Mouse (Mus musculus) intestine, postnatal 0 days (tissue): ENCODE data around the gene Ube2v1. TPM values are rescaled to one million over a fixed set of nuclear protein-coding genes. Genes with fewer than 3 reads are reported as not detected.
A peak's percentile ranks its signal among the peaks of the same experiment; 100 is the strongest.
"Not testable (repeated sequence)": the region's sequence is repeated elsewhere in the genome, so short reads cannot be mapped to it uniquely, and the experiment has no call there.

ENCODE experiments used
- ATAC-seq: fragments of 200-750 bp; cut with Nextera tagmentation; 2 replicates; pipeline ENCODE4 v1.8.0; 2017; ENCODE audit warnings: mild to moderate bottlenecking, moderate TSS enrichment, moderate library complexity
- H3K27ac ChIP-seq: fragments of 300-500 bp; sonication (generic); 2 replicates; pipeline ENCODE4 v1.5.1; 2014; ENCODE audit warnings: mild to moderate bottlenecking, low read depth, low read length, moderate library complexity
- H3K27me3 ChIP-seq: fragments of 300-500 bp; sonication (generic); replicated peaks from 2 replicates; pipeline ENCODE4 v1.6.1; 2014; ENCODE audit warnings: low read length, mixed read lengths; ENCODE audit not compliant: control insufficient read depth, insufficient read depth
- H3K36me3 ChIP-seq: fragments of 300-500 bp; sonication (generic); 2 replicates; pipeline ENCODE4 v1.6.1; 2014; ENCODE audit warnings: mild to moderate bottlenecking, moderate library complexity; ENCODE audit not compliant: control insufficient read depth, insufficient read depth
- H3K4me1 ChIP-seq: fragments of 300-500 bp; sonication (generic); replicated peaks from 2 replicates; pipeline ENCODE4 v1.6.1; 2014; ENCODE audit warnings: antibody characterized with exemption, low read length, mixed read lengths; ENCODE audit not compliant: control insufficient read depth, insufficient read depth
- H3K4me2 ChIP-seq: fragments of 300-500 bp; sonication (generic); replicated peaks from 2 replicates; pipeline ENCODE4 v1.6.1; 2014; ENCODE audit warnings: low read depth, mild to moderate bottlenecking, moderate library complexity
- H3K4me3 ChIP-seq: fragments of 300-500 bp; sonication (generic); 2 replicates; pipeline ENCODE4 v1.5.1; 2014; ENCODE audit warnings: low read depth, low read length
- H3K9ac ChIP-seq: fragments of 300-500 bp; sonication (generic); 2 replicates; pipeline ENCODE4 v1.6.1; 2014; ENCODE audit warnings: mild to moderate bottlenecking, low read depth, low read length
- H3K9me3 ChIP-seq: fragments of 300-500 bp; sonication (generic); 2 replicates; pipeline ENCODE4 v1.6.1; 2016; ENCODE audit warnings: mixed run types; ENCODE audit not compliant: control insufficient read depth
- CTCF ChIP-seq: sonication (generic); IDR thresholded peaks from 2 replicates; pipeline ENCODE4 v1.5.1; 2016; ENCODE audit warnings: low read depth, mild to moderate bottlenecking, control low read depth, antibody characterized with exemption, moderate library complexity
- WGBS: fragments of 180-500 bp; shearing (Covaris S2); extraction: QIAGEN DNeasy Blood & Tissue Kit; methylation state at CpG from one replicate; pipeline ENCODE4 v1.1.7; 2014; 5-methylcytosine and 5-hydroxymethylcytosine counted together
- polyA plus RNA-seq: library from polyadenylated mRNA; unstranded; fragments of >200 nt; fragmentation: Nextera tagmentation; extraction: Ambion mirVana; gene quantifications from 2 replicates; pipeline ENCODE4 v1.2.1, GENCODE M21; 2015

Gene Ube2v1
- polyA plus RNA-seq, 1 experiment from 2014 or later, result 173 TPM

DNA sequence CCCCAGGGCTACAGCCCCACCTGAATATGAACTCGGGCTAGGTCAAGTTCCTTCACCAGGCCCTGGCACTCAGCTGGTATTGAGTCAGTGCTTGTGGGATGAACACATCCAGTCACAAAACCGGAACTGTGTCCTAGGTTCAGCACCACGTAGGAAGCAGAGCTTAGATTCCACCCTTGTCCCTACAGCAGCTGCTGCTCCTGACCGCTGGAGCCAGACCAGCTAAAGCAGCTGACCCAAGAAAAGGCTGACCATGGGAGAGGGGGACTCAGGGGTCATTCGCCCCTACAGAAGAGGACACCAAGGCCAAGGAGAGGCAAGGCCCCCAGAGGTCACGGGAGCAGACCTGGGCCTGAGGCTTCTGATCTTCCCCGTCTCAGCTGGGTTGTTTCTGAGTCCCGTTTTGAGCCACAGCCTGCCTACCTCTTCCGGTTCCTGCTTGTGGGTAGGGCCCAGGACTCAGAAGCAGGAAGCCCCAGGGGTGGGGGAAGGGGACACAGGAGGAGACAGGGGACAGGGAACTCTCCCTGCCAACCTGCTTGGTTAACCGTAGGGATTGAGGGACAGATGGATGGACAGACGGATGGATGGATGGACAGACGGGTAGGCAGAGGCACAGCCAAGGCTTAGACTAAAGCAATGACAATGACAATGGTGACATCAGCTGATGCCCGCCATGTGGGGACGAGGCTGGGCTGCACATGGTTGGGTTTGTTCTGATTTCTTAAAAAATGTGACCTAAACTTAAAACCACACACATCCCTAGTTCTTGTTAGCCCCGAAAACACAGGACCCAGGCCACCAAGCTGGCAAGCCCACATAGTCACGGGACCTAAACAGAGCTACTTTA lies 25.0 kb upstream of the Ube2v1 start:
- no peaks in the 10 kb centered on the region for H3K9me3 ChIP-seq
- no peak overlapping the region for H3K27ac ChIP-seq
- ATAC-seq, result no peak
- H3K36me3 ChIP-seq, result peaks cover 21% of the 10 kb centered on the region
- no peak overlapping the region for H3K4me2 ChIP-seq
- peaks cover 17% of the 10 kb centered on the region for H3K4me1 ChIP-seq
- H3K9ac ChIP-seq, result no peak overlapping the region
- WGBS, result 81% methylated on average over 16 of the region's 16 CpGs
- H3K4me3 ChIP-seq, result no peak overlapping the region
- H3K27me3 ChIP-seq, result 0 out of 2 replicates have a peak, but pooled peaks cover 4% of the 10 kb centered on the region
- no peak for TF ChIP-seq CTCF

DNA sequence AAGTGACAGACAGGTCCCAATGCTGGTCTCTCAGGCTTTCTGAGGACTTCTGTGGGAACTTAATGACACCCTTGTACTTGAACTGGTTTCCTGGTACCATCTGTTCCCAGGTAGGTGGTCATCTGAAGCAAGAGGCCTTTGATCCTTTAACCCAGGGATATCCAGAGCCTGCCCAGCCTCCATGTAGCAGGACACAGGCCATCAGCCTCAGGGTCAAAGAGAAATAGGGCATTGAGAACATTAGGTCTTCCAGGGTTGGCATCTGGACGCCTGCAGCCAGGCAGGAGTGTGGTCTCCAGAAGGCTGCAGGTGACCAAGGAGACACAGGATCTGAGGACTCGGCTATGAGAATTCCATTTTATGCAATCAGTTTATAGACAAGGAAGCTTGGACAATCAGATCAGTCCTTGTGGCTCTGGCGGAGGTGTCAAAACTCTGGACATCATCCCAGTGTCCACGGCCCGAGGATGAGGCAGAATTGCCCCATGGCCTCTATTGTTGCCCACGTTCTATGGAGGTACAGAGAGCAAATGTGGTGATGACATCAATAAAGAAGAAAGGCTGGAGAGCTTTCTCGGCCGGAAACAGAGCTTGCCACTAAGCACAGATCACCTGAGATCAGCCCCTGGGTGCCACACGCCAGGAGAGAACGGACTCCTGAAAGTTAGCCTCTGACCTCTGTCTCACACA lies 23.2 kb upstream of the Ube2v1 start:
- no peak overlapping the region for H3K27ac ChIP-seq

DNA sequence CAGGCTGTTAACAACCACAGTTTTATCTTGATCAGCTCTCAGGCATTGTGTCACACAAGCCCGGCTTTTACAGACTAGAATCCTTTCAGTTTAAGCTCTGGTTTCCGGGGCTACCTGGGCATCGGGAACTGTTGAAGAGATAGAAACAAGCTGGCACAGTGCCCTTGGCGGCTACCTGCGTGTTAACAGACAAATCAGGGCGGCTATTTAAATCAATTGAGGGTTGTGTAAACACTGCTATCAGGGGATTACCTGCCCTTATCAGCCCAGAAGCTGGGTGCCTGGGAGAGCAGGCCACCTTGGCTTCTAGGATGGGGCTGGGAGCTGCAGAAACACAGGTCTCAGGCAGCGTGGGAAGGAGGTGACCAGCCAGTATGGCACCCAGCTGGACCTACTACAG lies 20.8 kb upstream of the Ube2v1 start:
- no peak for TF ChIP-seq CTCF
- peak; percentile 63 for ATAC-seq
- no peak overlapping the region for H3K9ac ChIP-seq
- peaks cover 38% of the 10 kb centered on the region for H3K36me3 ChIP-seq
- no peaks in the 10 kb centered on the region for H3K4me1 ChIP-seq
- H3K4me2 ChIP-seq, result no peak overlapping the region
- 33% methylated on average over 7 of the region's 7 CpGs for WGBS
- H3K4me3 ChIP-seq, result no peak overlapping the region
- 0 out of 2 replicates have a peak, but pooled peaks cover 4% of the 10 kb centered on the region for H3K27me3 ChIP-seq
- H3K27ac ChIP-seq, result no peak overlapping the region
- no peaks in the 10 kb centered on the region for H3K9me3 ChIP-seq

More for the DNA sequence above, 23.2 kb upstream of the Ube2v1 start:
- Histone ChIP-seq H3K27me3 (0 out of 2 replicates have a peak, but pooled peaks cover 4% of the 10 kb centered on the region), H3K9me3 (no peaks in the 10 kb centered on the region), H3K9ac (no peak overlapping the region), H3K4me3 (no peak overlapping the region), H3K4me2 (no peak overlapping the region), H3K36me3 (peaks cover 33% of the 10 kb centered on the region), H3K4me1 (peaks cover 13% of the 10 kb centered on the region)
- WGBS, result 88% methylated on average over 10 of the region's 10 CpGs
- no peak for ATAC-seq
- no peak for TF ChIP-seq CTCF

DNA sequence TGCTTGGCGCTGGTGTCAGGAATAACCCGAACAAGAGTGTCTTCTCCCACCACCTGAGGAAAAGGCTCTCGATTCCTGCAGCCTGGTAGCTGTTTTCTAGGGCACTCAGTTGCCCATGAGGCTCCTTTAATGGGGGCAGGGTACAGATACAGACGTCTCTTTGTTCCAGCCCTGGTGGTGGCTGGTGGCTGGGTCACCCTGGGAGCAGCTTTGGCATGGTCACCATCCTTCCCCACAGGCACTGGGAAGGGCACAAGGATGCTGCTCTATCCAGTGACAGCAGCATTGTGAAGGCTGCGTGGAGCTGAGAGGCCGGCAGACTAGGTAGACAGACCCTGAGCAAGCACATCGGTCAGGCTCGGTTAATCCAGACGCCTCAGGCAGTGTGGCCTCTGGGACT lies 19.7 kb upstream of the Ube2v1 start:
- no peaks in the 10 kb centered on the region for H3K4me1 ChIP-seq
- H3K27me3 ChIP-seq, result 0 out of 2 replicates have a peak, but pooled peaks cover 4% of the 10 kb centered on the region
- H3K9ac ChIP-seq, result no peak overlapping the region
- WGBS, result 91% methylated on average over 9 of the region's 9 CpGs
- H3K4me2 ChIP-seq, result no peak overlapping the region
- no peak for ATAC-seq
- H3K9me3 ChIP-seq, result no peaks in the 10 kb centered on the region
- no peak for TF ChIP-seq CTCF
- no peak overlapping the region for H3K27ac ChIP-seq
- H3K4me3 ChIP-seq, result no peak overlapping the region
- H3K36me3 ChIP-seq, result peaks cover 38% of the 10 kb centered on the region

DNA sequence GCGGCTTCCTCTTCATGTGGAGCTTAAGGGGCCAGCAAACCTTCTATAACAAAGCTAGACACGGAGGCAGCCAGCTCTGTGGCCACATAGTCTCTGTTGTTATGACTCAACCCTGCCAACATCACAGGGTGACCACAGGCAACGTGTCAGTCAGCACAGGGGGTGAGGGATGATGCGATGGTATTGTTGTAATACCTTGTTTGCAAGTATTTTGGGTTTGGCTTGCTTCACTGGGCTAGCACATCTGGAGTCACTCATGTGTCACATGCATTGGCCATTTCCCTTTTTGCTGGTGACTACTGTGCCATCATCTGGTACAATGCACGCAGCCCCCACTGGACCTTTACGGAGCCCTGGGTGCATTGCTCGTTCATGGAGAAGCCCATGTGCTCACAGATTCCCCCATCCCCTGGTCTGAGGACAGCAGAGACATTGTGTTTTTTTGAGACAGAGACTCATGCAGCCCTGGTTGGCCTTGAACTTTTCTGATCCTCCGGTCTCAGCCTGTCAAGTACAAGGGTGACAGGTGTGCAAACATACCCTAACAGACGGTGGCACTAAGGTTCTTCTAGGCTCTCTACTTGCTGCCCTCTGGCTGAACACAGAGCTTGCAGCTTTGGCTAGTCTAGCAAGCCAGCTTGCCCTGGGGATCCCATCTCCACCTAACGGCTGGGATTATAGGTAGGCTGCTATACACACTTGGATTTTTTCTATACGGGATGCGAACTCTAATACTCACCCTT lies 17.6 kb upstream of the Ube2v1 start:
- no peak for ATAC-seq
- no peak overlapping the region for H3K9ac ChIP-seq
- no peaks in the 10 kb centered on the region for H3K4me1 ChIP-seq
- peaks cover 54% of the 10 kb centered on the region for H3K36me3 ChIP-seq
- H3K4me3 ChIP-seq, result no peak overlapping the region
- 85% methylated on average over 12 of the region's 12 CpGs for WGBS
- H3K9me3 ChIP-seq, result no peaks in the 10 kb centered on the region
- no peak for TF ChIP-seq CTCF
- H3K27ac ChIP-seq, result no peak overlapping the region
- H3K27me3 ChIP-seq, result 0 out of 2 replicates have a peak, but pooled peaks cover 2% of the 10 kb centered on the region
- no peak overlapping the region for H3K4me2 ChIP-seq

DNA sequence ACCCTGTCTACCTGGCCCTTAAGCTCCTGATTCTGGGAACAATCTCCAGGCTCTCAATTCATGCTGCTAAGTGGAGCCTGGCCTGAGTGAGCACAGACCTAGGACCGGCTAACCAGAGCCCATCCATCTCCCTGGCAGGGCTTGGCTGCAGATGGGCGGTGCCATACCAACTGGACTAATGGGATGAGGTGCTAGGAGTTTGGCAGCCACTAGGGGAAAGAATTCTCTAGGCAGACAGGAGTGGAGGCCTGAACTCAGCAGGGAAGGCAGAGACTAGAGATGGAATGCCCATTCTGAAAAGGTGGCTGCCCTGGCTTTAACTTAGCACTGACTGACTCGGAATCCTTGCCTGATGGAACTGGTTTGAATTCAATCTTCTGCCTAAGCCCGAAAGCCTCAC lies 14.5 kb upstream of the Ube2v1 start:
- 79% methylated on average over 4 of the region's 4 CpGs for WGBS
- Histone ChIP-seq H3K27ac (no peak overlapping the region), H3K4me1 (no peaks in the 10 kb centered on the region), H3K9ac (no peak overlapping the region), H3K4me2 (no peak overlapping the region), H3K27me3 (no peaks in the 10 kb centered on the region), H3K4me3 (no peak overlapping the region), H3K36me3 (peaks cover 48% of the 10 kb centered on the region), H3K9me3 (no peaks in the 10 kb centered on the region)
- no peak for ATAC-seq
- TF ChIP-seq CTCF, result peak; percentile 54

DNA sequence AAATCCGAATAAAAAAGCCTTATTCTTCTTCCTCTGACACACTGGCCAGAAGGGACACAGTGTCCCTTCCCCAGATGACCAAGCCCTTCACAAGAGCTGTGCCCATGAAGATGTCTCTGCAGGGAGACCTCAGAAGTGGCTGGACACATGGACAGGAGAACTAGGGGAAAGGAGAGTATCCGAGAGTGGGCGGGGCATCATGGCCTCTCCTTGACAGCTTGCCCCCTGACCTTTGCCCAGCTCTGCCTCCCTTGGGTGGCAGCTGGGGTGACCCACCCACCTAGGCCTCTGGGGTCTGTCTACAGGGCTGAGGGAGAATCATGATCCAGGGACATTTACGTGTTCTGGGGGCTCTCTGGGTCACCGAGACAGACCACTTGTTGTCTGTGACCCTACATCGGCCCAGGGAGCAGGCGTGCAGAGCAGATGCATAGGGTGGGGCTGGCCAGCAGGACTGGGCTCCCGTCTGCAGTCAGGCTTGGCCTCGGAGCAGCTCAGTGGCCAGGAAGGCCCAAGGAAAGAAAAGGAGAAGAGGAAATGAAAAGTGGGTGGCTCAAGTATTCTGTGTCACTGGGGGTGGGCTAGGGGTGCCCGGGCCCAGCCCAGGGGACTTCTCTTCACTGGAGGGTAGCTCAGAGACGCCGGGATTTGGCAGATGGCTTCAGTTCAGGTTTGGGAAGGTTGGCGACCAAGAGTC lies 11.6 kb upstream of the Ube2v1 start:
- H3K4me1 ChIP-seq, H3K4me3 ChIP-seq, H3K9ac ChIP-seq, H3K27me3 ChIP-seq, ATAC-seq, H3K4me2 ChIP-seq, H3K9me3 ChIP-seq, H3K27ac ChIP-seq: not testable (repeated sequence)
- peaks cover 32% of the 10 kb centered on the region for H3K36me3 ChIP-seq
- 77% methylated on average over 13 of the region's 13 CpGs for WGBS
